Mouse (Mus musculus) neural tube, embryonic 15.5 days (tissue): ENCODE measurements at regions not wholly inside any gene's neighbourhood (a gene's known extent, or its start where the extent isn't known, plus 50 kb on each side); places are given as distances from the start of the nearest gene placed in this dataset.

Source experiments
- ATAC-seq: fragments of 200-750 bp; cut with Nextera tagmentation; 2 replicates; pipeline ENCODE4 v1.8.0; 2017; ENCODE audit warnings: mild to moderate bottlenecking, moderate TSS enrichment, moderate library complexity; ENCODE audit not compliant: low FRiP score
- H3K27ac ChIP-seq: fragments of 300-500 bp; sonication (generic); replicated peaks from 2 replicates; pipeline ENCODE4 v1.5.1; 2015; ENCODE audit warnings: mild to moderate bottlenecking, inconsistent platforms
- H3K27me3 ChIP-seq: fragments of 300-500 bp; sonication (generic); replicated peaks from 2 replicates; pipeline ENCODE4 v1.6.1; 2015; ENCODE audit warnings: inconsistent platforms
- H3K36me3 ChIP-seq: fragments of 300-500 bp; sonication (generic); 2 replicates; pipeline ENCODE4 v1.6.1; 2015; ENCODE audit warnings: inconsistent platforms
- H3K4me1 ChIP-seq: fragments of 300-500 bp; sonication (generic); 2 replicates; pipeline ENCODE4 v1.6.1; 2015; ENCODE audit warnings: inconsistent platforms
- H3K4me2 ChIP-seq: fragments of 300-500 bp; sonication (generic); 2 replicates; pipeline ENCODE4 v1.6.1; 2015; ENCODE audit warnings: inconsistent platforms, mild to moderate bottlenecking, moderate library complexity
- H3K4me3 ChIP-seq: fragments of 300-500 bp; sonication (generic); replicated peaks from 2 replicates; pipeline ENCODE4 v1.5.1; 2015; ENCODE audit warnings: mild to moderate bottlenecking, inconsistent platforms
- H3K9ac ChIP-seq: fragments of 300-500 bp; sonication (generic); replicated peaks from 2 replicates; pipeline ENCODE4 v1.6.1; 2015; ENCODE audit warnings: mild to moderate bottlenecking, inconsistent platforms
- H3K9me3 ChIP-seq: fragments of 300-500 bp; sonication (generic); replicated peaks from 2 replicates; pipeline ENCODE4 v1.6.1; 2016; ENCODE audit warnings: inconsistent platforms
- WGBS: fragments of 180-500 bp; shearing (Covaris S2); methylation state at CpG from one replicate; pipeline ENCODE4 v1.1.7; 2015; ENCODE audit warnings: mixed read lengths; 5-methylcytosine and 5-hydroxymethylcytosine counted together

GRCm38 (mm10) chr8:79828763-79829542 lies 117.3 kb downstream of the Anapc10 start:
- H3K9me3 ChIP-seq = no peaks in the 10 kb centered on the region
- H3K27me3 ChIP-seq = no peaks in the 10 kb centered on the region

GRCm38 (mm10) chr8:79829543-79829890 lies 117.9 kb downstream of the Anapc10 start:
- Histone ChIP-seq H3K4me3 (no peak overlapping the region), H3K4me1 (0 out of 2 replicates have a peak, but pooled peaks cover 5% of the 10 kb centered on the region), H3K9ac (no peak overlapping the region), H3K27ac (no peak overlapping the region), H3K4me2 (peak overlapping the region; percentile 24; the same call in 1 of the 2 replicates), H3K36me3 (no peaks in the 10 kb centered on the region), H3K27me3 (no peaks in the 10 kb centered on the region), H3K9me3 (no peaks in the 10 kb centered on the region)
- ATAC-seq = no peak
- WGBS = 28% methylated on average over 11 of the region's 11 CpGs

More at GRCm38 (mm10) chr8:79828763-79829542, 117.3 kb downstream of the Anapc10 start:
- Histone ChIP-seq H3K4me1 (0 out of 2 replicates have a peak, but pooled peaks cover 5% of the 10 kb centered on the region), H3K36me3 (no peaks in the 10 kb centered on the region), H3K9ac (no peak overlapping the region), H3K4me2 (peak overlapping the region; percentile 24; the same call in 1 of the 2 replicates), H3K27ac (no peak overlapping the region), H3K4me3 (no peak overlapping the region)
- ATAC-seq = no peak
- WGBS = 29% methylated on average over 8 of the region's 8 CpGs

DNA sequence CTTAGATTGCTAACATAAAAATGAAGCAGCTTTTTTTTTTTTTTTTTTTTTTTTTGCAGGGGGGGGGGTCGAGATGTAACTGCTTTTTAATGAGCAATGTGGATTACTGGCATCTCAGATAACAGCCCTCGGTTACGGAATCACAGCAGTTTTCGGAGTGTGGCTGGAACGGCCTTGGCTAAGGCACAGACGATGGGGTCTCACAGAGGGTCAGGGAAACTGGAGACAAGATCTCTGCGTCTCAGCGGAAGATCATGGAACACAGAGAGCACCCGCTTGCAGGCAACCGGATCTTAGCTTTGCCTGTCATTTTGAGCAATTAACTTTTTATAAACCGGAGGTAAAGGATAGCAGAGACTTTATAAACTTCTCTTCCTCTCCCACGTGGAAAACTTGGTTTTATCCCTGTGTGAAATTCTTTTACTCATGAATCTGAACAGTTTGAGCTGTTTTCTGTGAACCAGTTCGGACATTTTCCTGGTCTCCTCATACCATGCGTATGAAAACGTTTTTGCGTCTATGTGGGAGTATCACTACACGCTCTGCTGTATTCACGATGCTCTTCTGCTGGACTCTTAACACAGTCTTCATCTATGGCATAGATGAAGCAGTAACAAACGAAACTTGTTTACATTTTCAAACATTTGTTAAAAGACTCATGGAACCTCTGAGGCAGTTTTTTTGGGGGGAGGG lies 118.5 kb downstream of the Anapc10 start:
- no peaks in the 10 kb centered on the region for H3K27me3 ChIP-seq
- no peak overlapping the region for H3K4me3 ChIP-seq
- no peak overlapping the region for H3K27ac ChIP-seq
- 0 out of 2 replicates have a peak, but pooled peaks cover 5% of the 10 kb centered on the region for H3K4me1 ChIP-seq
- H3K9me3 ChIP-seq = no peaks in the 10 kb centered on the region
- no peak for ATAC-seq
- H3K36me3 ChIP-seq = no peaks in the 10 kb centered on the region
- no peak overlapping the region for H3K4me2 ChIP-seq
- no peak overlapping the region for H3K9ac ChIP-seq
- WGBS = 73% methylated on average over 19 of the region's 19 CpGs

DNA sequence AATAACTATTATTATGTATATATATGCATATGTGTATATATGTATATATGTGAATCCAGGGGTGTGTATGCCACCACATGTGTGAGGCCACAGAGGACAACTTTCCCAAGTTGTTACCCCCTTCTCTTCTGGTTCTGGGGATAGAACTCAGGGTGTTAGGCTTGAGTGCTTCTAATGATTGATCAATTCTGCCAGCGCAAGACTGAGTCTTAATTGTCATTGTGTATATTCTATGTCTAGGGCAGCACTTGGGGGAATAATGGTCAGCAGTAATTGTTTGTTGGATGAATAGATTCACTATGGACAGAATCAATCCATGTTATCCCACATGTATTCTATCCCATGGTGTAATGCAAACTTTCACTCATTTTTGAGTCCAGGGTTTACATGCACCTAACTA lies 127.3 kb downstream of the Anapc10 start:
- Histone ChIP-seq H3K36me3 (no peaks in the 10 kb centered on the region), H3K4me2 (no peak overlapping the region), H3K9me3 (no peaks in the 10 kb centered on the region), H3K27me3 (no peaks in the 10 kb centered on the region), H3K9ac (no peak overlapping the region), H3K4me3 (no peak overlapping the region), H3K27ac (no peak overlapping the region), H3K4me1 (no peaks in the 10 kb centered on the region)
- 92% methylated on average over 1 of the region's 1 CpGs for WGBS
- ATAC-seq = no peak

- Histone ChIP-seq H3K36me3 (no peaks in the 10 kb centered on the region), H3K9ac (no peak overlapping the region), H3K9me3 (no peaks in the 10 kb centered on the region), H3K27me3 (no peaks in the 10 kb centered on the region), H3K27ac (no peak overlapping the region), H3K4me1 (no peaks in the 10 kb centered on the region), H3K4me3 (no peak overlapping the region), H3K4me2 (0 out of 2 replicates have a peak overlapping the region, but pooled peaks have one; percentile 0)
- ATAC-seq = peak; percentile 47; the same call in 1 of the 2 replicates
- WGBS = 56% methylated on average over 7 of the region's 7 CpGs
These were observed 138.4 kb downstream of the Anapc10 start for GRCm38 (mm10) chr8:79849982-79850514.

- 71% methylated on average over 6 of the region's 6 CpGs for WGBS
- Histone ChIP-seq H3K4me1 (no peaks in the 10 kb centered on the region), H3K9ac (no peak overlapping the region), H3K36me3 (no peaks in the 10 kb centered on the region), H3K27me3 (no peaks in the 10 kb centered on the region), H3K4me3 (no peak overlapping the region), H3K4me2 (no peak overlapping the region), H3K9me3 (no peaks in the 10 kb centered on the region), H3K27ac (no peak overlapping the region)
- no peak for ATAC-seq
These were observed 138.9 kb downstream of the Anapc10 start for GRCm38 (mm10) chr8:79850519-79850918.

DNA sequence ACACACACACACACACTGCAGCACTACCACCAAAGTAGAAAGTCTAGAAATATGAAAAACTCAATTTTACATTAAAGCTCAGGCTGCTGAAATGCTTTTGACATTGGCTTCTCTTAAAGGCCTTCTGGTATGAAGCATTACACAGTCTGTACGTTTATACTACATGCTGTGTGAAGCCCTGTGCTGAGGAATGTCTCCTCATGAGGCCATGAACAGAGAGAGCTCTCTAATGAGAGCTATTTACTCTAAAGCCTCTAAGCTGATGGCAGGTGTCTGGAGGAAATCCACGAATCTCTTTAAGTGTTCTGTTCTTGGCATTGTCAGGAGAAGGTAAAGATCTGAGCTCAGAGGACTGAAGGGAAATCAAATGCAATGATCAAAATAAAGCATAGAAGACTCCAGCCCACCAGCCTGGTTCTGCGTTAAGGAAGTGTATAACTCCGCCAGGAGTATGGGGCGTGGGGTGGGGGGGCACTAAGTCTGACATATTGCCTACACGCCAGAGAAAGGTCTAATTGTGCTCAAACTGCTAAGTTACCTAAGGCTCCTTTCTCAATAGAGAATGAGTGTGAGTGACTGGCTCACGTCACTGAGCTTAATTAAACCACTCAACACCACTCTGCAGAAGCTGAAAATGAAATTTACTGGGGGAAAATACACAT lies 160.9 kb downstream of the Anapc10 start:
- Histone ChIP-seq H3K27ac (no peak overlapping the region), H3K36me3 (no peaks in the 10 kb centered on the region), H3K4me2 (no peak overlapping the region), H3K4me1 (no peaks in the 10 kb centered on the region), H3K9ac (no peak overlapping the region), H3K9me3 (no peaks in the 10 kb centered on the region), H3K4me3 (no peak overlapping the region), H3K27me3 (no peaks in the 10 kb centered on the region)
- WGBS = 68% methylated on average over 7 of the region's 7 CpGs
- no peak for ATAC-seq

DNA sequence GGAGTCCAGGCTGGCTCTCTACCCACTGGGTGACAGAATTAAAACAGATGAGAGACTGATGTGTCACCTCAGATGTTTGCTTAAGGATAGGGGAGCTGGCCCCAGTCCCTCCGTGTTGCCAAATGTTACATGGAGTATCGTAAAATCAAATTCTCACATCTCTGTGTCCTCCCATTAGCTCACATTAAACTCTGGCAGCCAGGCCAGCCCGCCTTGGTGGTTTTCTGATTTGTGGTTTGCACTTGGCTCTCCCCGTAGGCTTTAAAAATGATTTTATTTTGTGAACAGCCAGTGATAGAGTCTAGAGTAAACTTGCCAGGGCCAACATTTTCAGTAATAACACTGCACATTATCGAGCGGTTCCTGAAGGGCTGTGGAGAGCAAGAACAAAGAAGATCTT lies 149.8 kb downstream of the Hhip start:
- no peak for ATAC-seq
- H3K4me1 ChIP-seq = no peaks in the 10 kb centered on the region
- H3K4me3 ChIP-seq = no peak overlapping the region
- H3K4me2 ChIP-seq = no peak overlapping the region
- no peaks in the 10 kb centered on the region for H3K9me3 ChIP-seq
- no peaks in the 10 kb centered on the region for H3K36me3 ChIP-seq
- no peak overlapping the region for H3K9ac ChIP-seq
- no peaks in the 10 kb centered on the region for H3K27me3 ChIP-seq
- 73% methylated on average over 6 of the region's 6 CpGs for WGBS
- H3K27ac ChIP-seq = no peak overlapping the region
